Mouse (Mus musculus): ENCODE data around the gene Cabp2. TPM values are rescaled to one million over a fixed set of nuclear protein-coding genes. Genes with fewer than 3 reads are reported as not detected.
"Not testable (repeated sequence)": the region's sequence is repeated elsewhere in the genome, so short reads cannot be mapped to it uniquely, and the experiment has no call there.

Gene Cabp2
- polyA plus RNA-seq (2015; fragmentation: Nextera tagmentation; extraction: Ambion mirVana) = 0.38 and 0.43 TPM in 2 replicates

DNA sequence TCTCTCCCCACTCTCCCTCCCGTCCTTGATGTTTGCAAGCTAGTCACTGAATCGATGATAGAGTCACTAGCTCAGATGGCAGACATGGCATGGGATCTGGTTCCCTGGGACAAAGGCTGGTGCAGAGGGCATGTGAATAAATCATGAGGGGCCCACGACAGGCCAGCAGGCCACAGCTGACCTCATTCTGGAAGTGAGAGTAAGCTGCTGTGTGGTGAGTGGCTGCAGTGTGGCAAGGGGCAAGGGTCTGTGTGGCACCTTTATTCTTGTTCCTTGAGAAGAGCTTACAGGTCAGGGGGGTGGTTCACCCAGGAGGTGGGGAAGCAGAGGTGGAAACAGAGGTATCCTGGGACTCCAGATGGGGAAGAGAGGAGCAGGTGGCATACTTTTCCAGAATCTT is at the start of gene Cabp2:
Cabp2 (plus strand) TSS at position 185 of the 400 bp plus-strand sequence.
- DNase-seq (no peak), ATAC-seq (no peak)
- 0 out of 2 replicates have a peak, but pooled peaks cover 2% of the 10 kb centered on the region for H3K27me3 ChIP-seq (ENCODE audit: insufficient read depth, low read length)
- H3K9me3 ChIP-seq (ENCODE audit: low read length) = no peaks in the 10 kb centered on the region
- H3K36me3 ChIP-seq (replicated peaks; ENCODE audit: insufficient read depth, low read length) = no peaks in the 10 kb centered on the region
- no peak within 1 kb of the TSS for H3K9ac ChIP-seq (replicated peaks)
- TF ChIP-seq CTCF (IDR thresholded peaks at IDR 0.05; ENCODE audit: low read depth) (no peak), EP300 (IDR thresholded peaks at IDR 0.05; ENCODE audit: low read depth) (no peak)
- no peak within 1 kb of the TSS; the same call in 1 of the 2 replicates for H3K27ac ChIP-seq (ENCODE audit: low read depth)
- H3K4me1 ChIP-seq (ENCODE audit: insufficient read depth) = peaks cover 25% of the 10 kb centered on the region
- H3K4me2 ChIP-seq (ENCODE audit: low read depth, low read length) = peak within 1 kb of the TSS; percentile 27
- WGBS (ENCODE audit: insufficient replicate concordance) = 59% methylated on average over 3 of the region's 3 CpGs
- H3K4me3 ChIP-seq (ENCODE audit: low read depth, low read length) = no peak within 1 kb of the TSS

DNA sequence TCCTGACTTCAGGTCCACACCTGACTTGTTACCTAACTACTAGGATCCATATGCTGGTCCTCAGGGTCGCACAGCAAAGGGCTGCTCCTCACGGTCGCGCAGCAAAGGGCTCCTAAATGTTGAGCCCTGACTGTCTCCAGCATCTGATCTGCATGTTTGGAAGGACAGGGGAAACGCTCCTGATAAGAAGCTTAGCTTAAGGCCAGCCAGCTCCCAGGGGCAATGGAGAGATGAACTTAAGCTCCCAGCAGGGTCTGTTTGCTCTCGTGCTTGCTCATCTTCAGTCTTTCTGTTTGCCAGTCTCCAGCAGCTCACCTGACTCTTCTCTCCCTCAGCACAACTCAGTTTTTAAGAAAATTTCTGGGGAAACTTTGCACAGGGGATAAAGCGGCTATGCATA is 48.7 kb upstream of the Cabp2 start:
- TF ChIP-seq EP300 (IDR thresholded peaks at IDR 0.05; ENCODE audit: low read depth) = no peak
- TF ChIP-seq CTCF (IDR thresholded peaks at IDR 0.05; ENCODE audit: low read depth) = no peak
- H3K27ac ChIP-seq (ENCODE audit: low read depth) = peak overlapping the region; percentile 75; the same call in 1 of the 2 replicates

DNA sequence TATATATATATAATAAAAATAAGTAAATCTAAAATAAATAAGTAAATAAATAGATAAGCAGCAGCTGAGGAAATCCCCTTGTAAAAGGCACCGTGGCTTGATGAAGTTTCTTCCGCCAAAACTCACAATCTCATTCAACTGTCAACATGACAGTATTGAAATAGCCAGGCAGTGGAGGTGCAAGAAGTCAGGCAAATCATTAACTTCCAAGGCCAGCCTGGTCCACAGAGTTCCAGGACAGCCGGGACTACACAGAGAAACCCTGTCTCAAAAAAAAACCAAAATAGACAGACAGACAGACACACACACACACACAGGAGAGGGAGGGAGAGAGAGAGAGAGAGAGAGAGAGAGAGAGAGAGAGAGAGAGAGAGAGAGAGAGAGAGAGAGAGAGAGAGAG is 48.1 kb upstream of the Cabp2 start:
- 49% methylated on average over 3 of the region's 3 CpGs for WGBS (ENCODE audit: insufficient replicate concordance)
- Histone ChIP-seq H3K4me3 (ENCODE audit: low read depth, low read length) (no peak overlapping the region), H3K27ac (ENCODE audit: low read depth) (peak overlapping the region; percentile 75; the same call in 1 of the 2 replicates), H3K4me1 (ENCODE audit: insufficient read depth) (peaks cover 15% of the 10 kb centered on the region), H3K4me2 (ENCODE audit: low read depth, low read length) (no peak overlapping the region), H3K9me3 (ENCODE audit: low read length) (no peaks in the 10 kb centered on the region), H3K9ac (replicated peaks) (no peak overlapping the region), H3K27me3 (ENCODE audit: insufficient read depth, low read length) (no peaks in the 10 kb centered on the region), H3K36me3 (replicated peaks; ENCODE audit: insufficient read depth, low read length) (no peaks in the 10 kb centered on the region)
- peak; percentile 67 for ATAC-seq
- peak; percentile 46 for DNase-seq
- TF ChIP-seq CTCF (IDR thresholded peaks at IDR 0.05; ENCODE audit: low read depth) (no peak), EP300 (IDR thresholded peaks at IDR 0.05; ENCODE audit: low read depth) (no peak)

More for the DNA sequence above, 48.7 kb upstream of the Cabp2 start:
- 62% methylated on average over 7 of the region's 7 CpGs for WGBS (ENCODE audit: insufficient replicate concordance)
- H3K4me3 ChIP-seq (ENCODE audit: low read depth, low read length) = no peak overlapping the region
- DNase-seq (no peak), ATAC-seq (no peak)
- H3K4me1 ChIP-seq (ENCODE audit: insufficient read depth) = peaks cover 15% of the 10 kb centered on the region
- no peaks in the 10 kb centered on the region for H3K9me3 ChIP-seq (ENCODE audit: low read length)
- no peak overlapping the region for H3K4me2 ChIP-seq (ENCODE audit: low read depth, low read length)
- H3K27me3 ChIP-seq (ENCODE audit: insufficient read depth, low read length) = no peaks in the 10 kb centered on the region
- no peaks in the 10 kb centered on the region for H3K36me3 ChIP-seq (replicated peaks; ENCODE audit: insufficient read depth, low read length)
- H3K9ac ChIP-seq (replicated peaks) = no peak overlapping the region

DNA sequence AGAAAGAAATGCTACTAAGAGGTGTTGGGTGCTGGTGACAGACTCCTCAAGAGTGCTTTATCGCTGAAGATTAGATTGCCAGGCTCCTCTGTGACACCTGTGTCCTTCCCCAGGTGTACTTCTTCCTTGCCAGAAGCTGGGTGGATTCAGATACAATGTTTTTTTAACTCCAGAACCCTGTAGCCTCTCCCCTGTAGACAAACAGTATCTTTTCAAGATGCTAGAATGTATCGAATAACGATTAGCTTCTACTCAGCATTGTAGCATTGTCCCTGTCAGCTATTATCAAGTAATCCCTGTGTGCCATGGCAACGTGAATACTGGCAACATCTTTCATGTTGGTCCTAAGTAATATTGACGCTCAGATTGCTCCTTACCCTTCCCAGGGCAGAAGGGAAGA is 47.6 kb upstream of the Cabp2 start:
- TF ChIP-seq CTCF (IDR thresholded peaks at IDR 0.05; ENCODE audit: low read depth) (no peak), EP300 (IDR thresholded peaks at IDR 0.05; ENCODE audit: low read depth) (no peak)
- Histone ChIP-seq H3K27ac (ENCODE audit: low read depth) (peak overlapping the region; percentile 75; the same call in 1 of the 2 replicates), H3K9me3 (ENCODE audit: low read length) (no peaks in the 10 kb centered on the region), H3K4me2 (ENCODE audit: low read depth, low read length) (no peak overlapping the region), H3K36me3 (replicated peaks; ENCODE audit: insufficient read depth, low read length) (no peaks in the 10 kb centered on the region), H3K4me1 (ENCODE audit: insufficient read depth) (peaks cover 15% of the 10 kb centered on the region), H3K9ac (replicated peaks) (no peak overlapping the region), H3K4me3 (ENCODE audit: low read depth, low read length) (no peak overlapping the region), H3K27me3 (ENCODE audit: insufficient read depth, low read length) (no peaks in the 10 kb centered on the region)
- 51% methylated on average over 5 of the region's 5 CpGs for WGBS (ENCODE audit: insufficient replicate concordance)
- no peak for DNase-seq
- no peak for ATAC-seq

DNA sequence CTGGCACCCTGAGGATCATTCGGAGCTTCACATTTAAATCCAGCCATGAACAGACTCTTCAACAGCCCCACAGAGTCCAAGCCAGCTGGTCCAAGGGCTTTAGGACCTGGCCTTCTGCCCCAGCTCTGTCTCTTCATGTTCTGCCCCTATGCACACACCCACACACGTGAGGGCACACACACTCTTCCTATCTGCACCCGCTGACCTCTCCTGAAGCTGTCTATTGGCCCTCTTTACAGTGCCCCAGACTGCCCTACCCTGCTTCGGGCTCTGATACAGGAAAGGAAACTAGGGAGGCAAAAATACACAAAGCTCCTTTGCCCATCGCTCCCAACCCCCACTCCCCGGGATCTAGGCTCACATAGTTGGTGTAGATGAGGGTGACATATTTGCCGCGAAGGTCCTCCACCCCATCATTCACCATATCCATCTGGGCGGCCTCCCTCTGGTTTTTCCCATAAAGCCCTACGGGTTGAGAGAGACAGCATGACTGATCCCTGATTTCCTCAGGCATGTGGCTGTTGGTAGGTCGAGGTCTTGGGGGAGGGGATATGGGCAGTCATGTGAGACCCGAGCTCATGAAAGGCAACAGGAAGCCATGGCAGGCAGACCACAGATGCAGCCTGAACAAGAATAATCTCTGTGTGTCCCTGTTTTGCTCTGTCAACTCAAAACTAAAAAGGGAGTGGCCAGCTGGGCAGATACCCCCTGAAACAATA is 44.9 kb upstream of the Cabp2 start:
- ATAC-seq (peak; percentile 58), DNase-seq (no peak)
- peak overlapping the region; percentile 39; the same call in 1 of the 2 replicates for H3K27ac ChIP-seq (ENCODE audit: low read depth)
- peak overlapping the region; percentile 24; the same call in 1 of the 2 replicates for H3K4me3 ChIP-seq (ENCODE audit: low read depth, low read length)
- no peaks in the 10 kb centered on the region for H3K9me3 ChIP-seq (ENCODE audit: low read length)
- H3K36me3 ChIP-seq (replicated peaks; ENCODE audit: insufficient read depth, low read length) = no peaks in the 10 kb centered on the region
- 48% methylated on average over 12 of the region's 12 CpGs for WGBS (ENCODE audit: insufficient replicate concordance)
- peaks cover 15% of the 10 kb centered on the region for H3K4me1 ChIP-seq (ENCODE audit: insufficient read depth)
- peak overlapping the region; percentile 50 for H3K4me2 ChIP-seq (ENCODE audit: low read depth, low read length)
- TF ChIP-seq EP300 (IDR thresholded peaks at IDR 0.05; ENCODE audit: low read depth) (no peak), CTCF (IDR thresholded peaks at IDR 0.05; ENCODE audit: low read depth) (no peak)
- no peaks in the 10 kb centered on the region for H3K27me3 ChIP-seq (ENCODE audit: insufficient read depth, low read length)
- no peak overlapping the region; the same call in 1 of the 2 replicates for H3K9ac ChIP-seq (replicated peaks)

DNA sequence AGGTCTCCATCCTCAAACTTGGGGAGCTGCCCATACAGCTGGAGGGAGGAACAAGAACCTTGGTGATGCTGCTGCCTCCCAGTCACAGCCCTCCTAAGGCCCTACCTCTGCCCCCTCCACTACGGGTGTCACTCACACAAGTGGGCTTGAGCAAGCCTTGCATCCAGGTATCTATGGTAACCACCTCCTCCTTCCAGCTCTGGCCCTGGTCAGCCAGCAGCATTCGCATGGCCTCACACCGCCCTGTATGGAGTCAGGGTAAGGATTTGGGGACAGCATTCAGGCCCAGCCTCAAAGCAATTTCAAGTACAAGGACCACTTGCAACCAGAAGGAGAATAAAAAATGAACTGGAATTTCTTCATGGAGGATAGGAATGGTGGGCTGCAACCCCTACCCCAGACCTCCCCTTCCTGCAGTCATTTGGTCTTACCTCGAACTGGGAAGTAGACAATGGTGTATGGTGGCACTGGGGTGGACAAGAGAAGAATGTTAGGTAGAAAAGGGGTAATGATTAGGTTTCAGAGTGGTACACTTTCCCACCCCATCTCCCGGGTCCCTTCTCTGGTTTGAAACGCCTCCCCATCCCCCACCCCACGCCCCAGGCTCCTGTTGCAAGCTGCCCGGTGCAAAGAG is 44.1 kb upstream of the Cabp2 start:
- WGBS (ENCODE audit: insufficient replicate concordance) = 24% methylated on average over 7 of the region's 8 CpGs
- H3K4me3 ChIP-seq (ENCODE audit: low read depth, low read length) = peak overlapping the region; percentile 69
- peak overlapping the region; percentile 80 for H3K27ac ChIP-seq (ENCODE audit: low read depth)
- H3K27me3 ChIP-seq (ENCODE audit: insufficient read depth, low read length); DNase-seq; H3K36me3 ChIP-seq (replicated peaks; ENCODE audit: insufficient read depth, low read length); H3K9me3 ChIP-seq (ENCODE audit: low read length): not testable (repeated sequence)
- H3K4me1 ChIP-seq (ENCODE audit: insufficient read depth) = peaks cover 15% of the 10 kb centered on the region
- peak overlapping the region; percentile 81 for H3K9ac ChIP-seq (replicated peaks)
- H3K4me2 ChIP-seq (ENCODE audit: low read depth, low read length) = peak overlapping the region; percentile 87
- peak; percentile 14; the same call in 1 of the 2 replicates for ATAC-seq
